Mouse (Mus musculus): ENCODE data around the gene 4931428F04Rik.

4931428F04Rik gene

GRCm38 (mm10) chr8:105289805-105290460 lies at the start of gene 4931428F04Rik:
TSS of gene 4931428F04Rik (minus strand) at chr8:105289864.
- peak; percentile 90 for DNase-seq (ENCODE audit: low read depth, low spot score)

DNA sequence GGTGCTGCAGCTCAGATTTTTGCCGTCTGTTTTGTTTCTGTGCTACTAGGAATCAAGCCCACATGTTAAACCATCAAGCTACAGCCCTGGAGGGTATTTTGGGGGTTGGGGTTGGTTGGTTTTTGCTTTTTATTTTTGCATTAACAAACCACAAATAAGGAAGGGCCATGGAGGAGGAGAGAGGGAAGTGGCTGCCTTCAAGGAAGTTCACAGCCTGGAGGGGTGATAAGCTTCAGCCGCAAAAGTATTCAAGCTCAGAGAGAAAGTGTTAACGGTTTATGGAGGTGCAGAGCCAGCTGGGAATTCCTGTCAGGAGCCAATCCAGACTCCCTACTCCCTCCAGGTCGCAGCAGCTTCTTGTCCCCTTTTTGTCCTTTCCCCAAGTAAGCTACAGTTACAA lies 49.3 kb upstream of the 4931428F04Rik start:
- no peak for DNase-seq (ENCODE audit: low read depth, low spot score)

DNA sequence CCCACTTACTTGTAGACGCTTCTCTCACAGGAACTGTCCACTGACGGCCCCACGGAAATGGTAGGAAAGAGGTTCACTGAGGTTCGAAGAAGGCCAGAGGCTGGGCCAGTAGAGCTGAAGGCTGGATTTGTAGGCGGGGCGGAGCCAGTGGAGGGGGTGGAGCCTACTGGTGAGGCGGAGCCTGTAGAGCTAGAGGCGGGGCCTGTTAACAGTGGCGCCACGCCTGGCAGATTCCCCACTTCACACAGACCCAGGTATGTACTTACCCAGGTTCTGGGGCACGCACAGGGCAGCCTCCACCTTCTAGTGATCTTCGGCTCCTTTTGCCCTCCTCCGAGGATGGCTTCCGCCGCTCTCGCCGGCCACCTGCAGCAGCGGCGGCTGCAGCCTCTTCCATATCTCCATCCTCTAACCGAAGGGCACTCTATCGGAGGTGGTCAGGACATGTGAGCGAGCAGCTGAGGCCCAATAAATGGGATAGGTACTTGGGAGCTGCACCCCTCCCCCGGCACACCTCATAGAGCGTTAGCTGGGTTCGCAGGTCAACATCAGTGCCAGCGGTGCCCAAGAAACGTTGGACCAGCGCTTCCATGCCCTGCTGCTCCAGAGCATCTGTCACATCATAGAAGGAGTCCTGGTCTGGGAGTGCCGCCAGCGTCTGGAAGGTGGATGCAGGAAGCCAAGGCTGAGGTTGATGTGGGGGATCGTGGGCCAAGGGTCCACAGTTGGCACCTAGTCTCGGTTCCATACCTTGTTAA lies 46.9 kb upstream of the 4931428F04Rik start:
- peak; percentile 90 for DNase-seq (ENCODE audit: low read depth, low spot score)

DNA sequence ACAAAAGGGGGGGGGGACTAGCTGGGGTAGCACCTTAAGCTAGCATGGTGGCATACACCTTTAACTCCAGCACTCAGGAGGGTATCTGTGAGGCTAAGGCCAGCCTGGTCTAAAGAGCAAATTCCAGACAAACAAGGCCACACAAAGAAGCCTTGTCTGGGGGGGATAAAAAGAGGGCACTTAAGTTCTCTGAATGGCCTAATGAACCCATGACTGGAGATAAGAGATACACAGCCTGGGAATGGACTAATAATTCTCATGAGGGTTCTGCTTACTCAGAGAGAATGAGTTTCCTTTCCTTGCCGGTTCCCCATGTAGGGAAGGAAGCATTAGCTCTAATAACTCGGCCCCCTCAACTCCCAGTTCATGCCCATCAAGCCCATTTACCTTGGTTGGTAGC lies 42.9 kb upstream of the 4931428F04Rik start:
- DNase-seq (ENCODE audit: low read depth, low spot score) = no peak

DNA sequence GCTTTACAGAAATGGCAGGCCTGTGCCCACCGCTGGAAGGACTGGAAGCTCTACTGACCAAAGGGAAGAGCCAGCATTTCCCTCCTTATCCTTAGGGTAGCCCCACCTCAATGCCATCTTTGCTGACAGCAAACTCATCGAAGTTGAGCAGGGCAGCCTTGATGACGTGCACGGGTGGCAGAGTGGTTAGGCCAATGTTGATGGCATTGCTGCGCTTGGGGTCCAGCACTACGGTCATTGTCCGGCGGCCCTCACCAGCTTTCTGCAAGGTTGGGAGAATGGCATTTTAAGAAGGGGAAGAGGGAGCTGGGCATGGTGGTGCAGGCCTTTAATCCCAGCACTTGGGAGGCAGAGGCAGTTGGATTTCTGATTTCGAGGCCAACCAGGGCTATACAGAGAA lies 42.3 kb upstream of the 4931428F04Rik start:
- no peak for DNase-seq (ENCODE audit: low read depth, low spot score)

- no peak for DNase-seq (ENCODE audit: low read depth, low spot score)
These were observed 41.8 kb upstream of the 4931428F04Rik start for GRCm38 (mm10) chr8:105331469-105331868.

DNA sequence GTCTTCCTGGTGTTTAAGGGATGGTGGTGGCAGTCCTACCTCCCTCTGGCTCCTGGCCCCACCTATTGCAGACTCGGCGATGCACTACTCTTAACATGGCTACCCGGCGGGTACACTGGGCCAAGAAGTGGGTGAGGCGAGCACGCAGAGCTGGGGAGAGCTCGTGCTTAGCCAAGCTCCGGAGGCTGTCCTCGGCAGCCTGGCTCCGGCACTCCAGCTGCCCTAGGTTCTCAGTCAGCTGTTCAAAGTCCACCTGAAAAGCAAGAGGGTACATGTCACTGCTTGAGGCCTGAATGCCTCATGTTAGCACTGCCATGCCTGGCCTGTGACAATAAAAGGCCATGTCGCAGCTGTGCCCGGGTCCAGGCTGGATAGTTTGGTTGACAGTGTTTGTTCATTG lies 40.7 kb upstream of the 4931428F04Rik start:
- DNase-seq (ENCODE audit: low read depth, low spot score) = no peak

- DNase-seq (ENCODE audit: low read depth, low spot score) = no peak
These were observed 37.3 kb upstream of the 4931428F04Rik start for GRCm38 (mm10) chr8:105326968-105327367.

DNA sequence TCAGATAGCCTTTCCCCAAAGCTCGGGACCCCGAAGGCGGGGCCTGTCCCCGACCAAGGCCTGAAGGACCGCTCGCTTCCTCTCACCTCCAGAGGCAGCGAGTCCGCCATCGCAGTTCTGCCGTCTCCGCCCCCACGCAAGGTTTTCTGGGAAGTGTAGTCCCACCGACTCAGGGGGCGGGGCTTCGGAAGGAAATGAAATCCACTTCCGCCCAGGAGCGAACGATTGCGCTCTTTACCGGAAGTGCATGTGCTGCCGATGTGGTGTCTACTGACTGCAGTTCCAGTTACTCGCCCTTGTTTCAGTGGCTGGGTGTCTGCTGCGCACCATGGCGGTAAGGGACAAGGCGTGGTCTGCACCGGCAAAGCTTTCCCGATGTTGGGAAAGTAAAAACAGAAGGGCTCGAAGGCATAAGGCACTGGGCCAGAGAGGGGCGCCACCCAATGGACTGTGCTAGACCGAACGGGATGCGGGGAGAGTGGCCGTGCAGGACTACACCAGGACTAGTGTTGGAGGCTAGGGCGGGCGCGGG lies 36.5 kb upstream of the 4931428F04Rik start, which contains the start of the genes Lrrc29 and Tmem208:
Gene Lrrc29, minus strand, starts transcription at position 138 of the 532 bp plus-strand sequence.
Gene Tmem208, plus strand, starts transcription at position 214 of the 532 bp plus-strand sequence.
- DNase-seq (ENCODE audit: low read depth, low spot score) = peak; percentile 99

DNA sequence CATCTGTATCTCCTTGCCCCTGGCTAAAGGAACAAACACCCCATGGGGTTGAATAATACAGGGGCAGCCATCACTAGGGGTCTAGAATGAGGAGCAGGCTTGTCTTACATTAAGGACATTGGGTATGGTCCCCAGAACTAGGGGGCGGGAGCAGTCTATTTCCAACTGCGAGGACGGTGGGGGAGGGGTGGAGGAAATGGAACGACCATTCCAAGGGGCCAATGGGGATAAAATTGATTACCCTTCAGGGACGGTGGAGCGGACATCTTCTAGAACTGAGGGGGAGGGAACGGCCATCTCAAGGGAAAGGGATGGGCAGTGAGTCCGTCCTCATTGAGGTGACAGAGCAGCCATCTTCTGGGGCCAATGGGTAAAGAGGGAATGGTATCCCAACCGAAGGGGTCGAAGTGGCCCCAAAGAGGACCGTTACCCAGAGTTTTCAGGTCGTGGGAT lies 36.0 kb upstream of the 4931428F04Rik start:
- peak; percentile 29 for DNase-seq (ENCODE audit: low read depth, low spot score)

DNA sequence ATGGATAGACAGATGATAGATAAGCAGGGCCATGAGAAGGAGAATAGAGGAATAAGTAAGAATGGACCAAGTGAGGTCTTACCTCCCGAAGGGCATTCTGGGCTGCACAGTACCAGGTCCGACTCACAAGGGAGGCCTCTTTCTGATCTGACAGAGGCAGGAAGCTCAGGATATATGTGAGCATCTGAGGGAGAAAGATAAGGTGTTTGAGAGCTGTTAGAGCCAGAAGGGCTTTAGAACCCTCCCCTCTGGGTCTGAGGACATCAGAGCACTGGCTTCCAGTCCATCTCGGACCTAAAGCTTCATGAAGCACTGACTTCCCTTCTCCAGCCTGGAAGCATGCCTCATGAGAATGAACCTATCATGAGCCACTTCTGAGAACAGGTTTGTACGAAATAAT lies 33.5 kb upstream of the 4931428F04Rik start:
- no peak for DNase-seq (ENCODE audit: low read depth, low spot score)

DNA sequence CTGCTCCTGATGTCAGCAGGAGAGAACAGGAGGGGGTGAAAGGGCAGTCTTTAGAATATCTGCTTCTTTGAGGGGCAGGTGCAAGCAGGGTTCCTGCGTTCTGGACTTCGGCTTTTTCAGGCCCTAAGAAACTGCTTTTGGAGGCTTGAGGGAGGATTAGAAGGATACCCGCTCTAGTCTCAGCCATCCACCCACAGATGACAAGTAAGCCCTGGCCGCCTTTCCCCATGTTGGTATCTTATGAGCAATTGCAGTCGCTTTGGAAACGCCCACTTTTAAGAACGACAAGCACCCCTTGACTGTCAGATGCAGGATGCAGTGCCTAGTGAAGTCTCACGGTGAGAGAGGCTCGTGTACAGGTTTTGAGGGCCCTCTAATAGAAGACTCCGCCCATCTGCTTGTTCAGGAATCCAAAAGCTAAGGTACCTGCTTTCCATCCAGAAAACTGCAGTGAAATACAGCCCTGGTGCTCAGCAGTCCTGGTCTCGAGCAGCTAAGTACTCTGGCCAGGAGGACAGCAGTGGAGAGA lies 29.1 kb upstream of the 4931428F04Rik start:
- no peak for DNase-seq (ENCODE audit: low read depth, low spot score)

GRCm38 (mm10) chr8:105317941-105318340 lies 28.3 kb upstream of the 4931428F04Rik start:
- DNase-seq (ENCODE audit: low read depth, low spot score) = no peak

- no peak for DNase-seq (ENCODE audit: low read depth, low spot score)
These were observed 25.6 kb upstream of the 4931428F04Rik start for GRCm38 (mm10) chr8:105315073-105315769.

- no peak for DNase-seq (ENCODE audit: low read depth, low spot score)
These were observed 24.1 kb upstream of the 4931428F04Rik start for GRCm38 (mm10) chr8:105313622-105314402.

DNA sequence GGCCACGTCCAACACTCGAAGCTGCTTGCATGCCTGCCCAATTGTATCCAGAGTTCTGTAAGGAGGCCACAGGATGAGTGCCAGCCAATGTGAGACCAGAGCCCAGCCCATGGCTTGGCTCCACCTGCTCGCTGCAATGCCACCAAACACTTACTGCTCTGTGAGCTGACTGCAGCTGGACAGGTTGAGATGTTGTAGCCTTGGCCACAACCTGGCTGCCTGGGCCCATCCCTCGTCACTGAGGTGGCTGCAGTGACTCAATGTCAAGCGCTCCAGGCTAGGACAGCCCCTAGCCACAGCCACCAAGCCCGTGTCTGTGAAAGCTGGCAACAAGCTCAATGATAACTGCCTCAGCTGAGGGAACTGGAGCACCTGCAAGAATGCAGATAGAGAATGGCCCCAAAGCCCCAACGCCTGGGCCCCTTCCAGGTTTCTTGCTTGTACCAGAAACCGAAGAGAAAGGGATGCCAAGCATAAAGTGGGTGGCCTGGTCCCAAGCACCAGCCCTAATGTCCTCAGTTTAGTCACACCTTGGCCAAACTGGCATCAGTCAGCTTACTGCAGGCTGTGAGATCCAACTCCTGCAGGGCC lies 23.3 kb upstream of the 4931428F04Rik start:
- DNase-seq (ENCODE audit: low read depth, low spot score) = no peak

DNA sequence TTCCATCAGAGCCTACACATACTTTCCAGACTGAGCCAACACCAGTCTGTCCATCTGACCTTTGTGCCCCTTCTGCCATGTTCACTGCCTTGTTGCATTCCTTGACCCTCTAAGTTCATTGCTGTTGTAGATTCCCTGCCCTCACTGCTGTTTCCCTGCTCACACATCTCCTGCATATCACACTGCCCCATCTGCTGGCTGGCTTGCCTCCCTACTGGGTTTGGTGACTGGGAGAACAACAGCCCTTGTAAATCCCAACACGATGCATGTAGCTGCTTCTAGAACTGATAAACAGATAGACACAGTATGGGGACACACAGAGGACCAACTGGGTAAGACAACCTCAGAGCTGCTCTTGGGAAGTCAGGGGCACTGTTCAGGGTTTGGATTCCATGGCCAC lies 22.1 kb upstream of the 4931428F04Rik start:
- DNase-seq (ENCODE audit: low read depth, low spot score) = no peak

- DNase-seq (ENCODE audit: low read depth, low spot score) = no peak
These were observed 20.5 kb upstream of the 4931428F04Rik start for GRCm38 (mm10) chr8:105310118-105310517.

GRCm38 (mm10) chr8:105309142-105309847 lies 19.6 kb upstream of the 4931428F04Rik start:
- DNase-seq (ENCODE audit: low read depth, low spot score) = no peak

GRCm38 (mm10) chr8:105308428-105308827 lies 18.8 kb upstream of the 4931428F04Rik start:
- DNase-seq (ENCODE audit: low read depth, low spot score) = no peak

Measured in ZHBTc4 (cell line).